Mouse (Mus musculus) intestine, postnatal 0 days (tissue): Measurements from ENCODE around the gene Zdhhc19. TPM values are rescaled to one million over a fixed set of nuclear protein-coding genes. Genes with fewer than 3 reads are reported as not detected.
A peak's percentile ranks its signal among the peaks of the same experiment; 100 is the strongest.

ENCODE experiments used
- ATAC-seq: fragments of 200-750 bp; cut with Nextera tagmentation; 2 replicates; pipeline ENCODE4 v1.8.0; 2017; ENCODE audit warnings: mild to moderate bottlenecking, moderate TSS enrichment, moderate library complexity
- H3K27ac ChIP-seq: fragments of 300-500 bp; sonication (generic); 2 replicates; pipeline ENCODE4 v1.5.1; 2014; ENCODE audit warnings: mild to moderate bottlenecking, low read depth, low read length, moderate library complexity
- H3K27me3 ChIP-seq: fragments of 300-500 bp; sonication (generic); replicated peaks from 2 replicates; pipeline ENCODE4 v1.6.1; 2014; ENCODE audit warnings: low read length, mixed read lengths; ENCODE audit not compliant: control insufficient read depth, insufficient read depth
- H3K36me3 ChIP-seq: fragments of 300-500 bp; sonication (generic); 2 replicates; pipeline ENCODE4 v1.6.1; 2014; ENCODE audit warnings: mild to moderate bottlenecking, moderate library complexity; ENCODE audit not compliant: control insufficient read depth, insufficient read depth
- H3K4me1 ChIP-seq: fragments of 300-500 bp; sonication (generic); replicated peaks from 2 replicates; pipeline ENCODE4 v1.6.1; 2014; ENCODE audit warnings: antibody characterized with exemption, low read length, mixed read lengths; ENCODE audit not compliant: control insufficient read depth, insufficient read depth
- H3K4me2 ChIP-seq: fragments of 300-500 bp; sonication (generic); replicated peaks from 2 replicates; pipeline ENCODE4 v1.6.1; 2014; ENCODE audit warnings: low read depth, mild to moderate bottlenecking, moderate library complexity
- H3K4me3 ChIP-seq: fragments of 300-500 bp; sonication (generic); 2 replicates; pipeline ENCODE4 v1.5.1; 2014; ENCODE audit warnings: low read depth, low read length
- H3K9ac ChIP-seq: fragments of 300-500 bp; sonication (generic); 2 replicates; pipeline ENCODE4 v1.6.1; 2014; ENCODE audit warnings: mild to moderate bottlenecking, low read depth, low read length
- H3K9me3 ChIP-seq: fragments of 300-500 bp; sonication (generic); 2 replicates; pipeline ENCODE4 v1.6.1; 2016; ENCODE audit warnings: mixed run types; ENCODE audit not compliant: control insufficient read depth
- CTCF ChIP-seq: sonication (generic); IDR thresholded peaks from 2 replicates; pipeline ENCODE4 v1.5.1; 2016; ENCODE audit warnings: low read depth, mild to moderate bottlenecking, control low read depth, antibody characterized with exemption, moderate library complexity
- WGBS: fragments of 180-500 bp; shearing (Covaris S2); extraction: QIAGEN DNeasy Blood & Tissue Kit; methylation state at CpG from one replicate; pipeline ENCODE4 v1.1.7; 2014; 5-methylcytosine and 5-hydroxymethylcytosine counted together
- polyA plus RNA-seq: library from polyadenylated mRNA; unstranded; fragments of >200 nt; fragmentation: Nextera tagmentation; extraction: Ambion mirVana; gene quantifications from 2 replicates; pipeline ENCODE4 v1.2.1, GENCODE M21; 2015

The Zdhhc19 gene
- polyA plus RNA-seq, 1 experiment from 2014 or later, result 3.8 TPM

- WGBS, result 78% methylated on average over 5 of the region's 5 CpGs
- Histone ChIP-seq H3K36me3 (no peaks in the 10 kb centered on the region), H3K9me3 (no peaks in the 10 kb centered on the region), H3K4me1 (no peaks in the 10 kb centered on the region; the same call in 1 of the 2 replicates), H3K9ac (no peak overlapping the region), H3K27ac (no peak overlapping the region), H3K4me3 (no peak overlapping the region), H3K4me2 (no peak overlapping the region), H3K27me3 (no peaks in the 10 kb centered on the region)
- no peak for TF ChIP-seq CTCF
- ATAC-seq, result no peak
Measured at GRCm38 (mm10) chr16:32594701-32595100, 98.6 kb downstream of the Zdhhc19 start.

GRCm38 (mm10) chr16:32595142-32595855 lies 99.2 kb downstream of the Zdhhc19 start:
- H3K9ac ChIP-seq, result no peak overlapping the region
- no peak overlapping the region for H3K4me3 ChIP-seq
- H3K27ac ChIP-seq, result no peak overlapping the region
- H3K4me2 ChIP-seq, result no peak overlapping the region
- H3K9me3 ChIP-seq, result no peaks in the 10 kb centered on the region
- no peaks in the 10 kb centered on the region for H3K36me3 ChIP-seq
- no peaks in the 10 kb centered on the region for H3K27me3 ChIP-seq
- no peaks in the 10 kb centered on the region for H3K4me1 ChIP-seq
- TF ChIP-seq CTCF, result no peak
- ATAC-seq, result no peak
- WGBS, result 80% methylated on average over 10 of the region's 10 CpGs

GRCm38 (mm10) chr16:32597909-32598381 lies 101.9 kb downstream of the Zdhhc19 start:
- ATAC-seq, result no peak
- Histone ChIP-seq H3K36me3 (no peaks in the 10 kb centered on the region), H3K27me3 (no peaks in the 10 kb centered on the region), H3K4me1 (no peaks in the 10 kb centered on the region), H3K4me2 (no peak overlapping the region), H3K9ac (no peak overlapping the region), H3K4me3 (no peak overlapping the region), H3K9me3 (no peaks in the 10 kb centered on the region), H3K27ac (no peak overlapping the region)
- no peak for TF ChIP-seq CTCF
- WGBS, result 47% methylated on average over 4 of the region's 4 CpGs

- H3K27me3 ChIP-seq, result no peaks in the 10 kb centered on the region
- 86% methylated on average over 1 of the region's 1 CpGs for WGBS
- no peak overlapping the region for H3K27ac ChIP-seq
- ATAC-seq, result no peak
- H3K4me3 ChIP-seq, result no peak overlapping the region
- H3K9me3 ChIP-seq, result no peaks in the 10 kb centered on the region
- no peak overlapping the region for H3K9ac ChIP-seq
- H3K36me3 ChIP-seq, result no peaks in the 10 kb centered on the region
- no peak for TF ChIP-seq CTCF
- H3K4me2 ChIP-seq, result no peak overlapping the region
- no peaks in the 10 kb centered on the region for H3K4me1 ChIP-seq
Measured at GRCm38 (mm10) chr16:32599151-32599550, 103.1 kb downstream of the Zdhhc19 start.

- H3K9ac ChIP-seq, result no peak overlapping the region
- H3K9me3 ChIP-seq, result no peaks in the 10 kb centered on the region
- WGBS, result 71% methylated on average over 3 of the region's 3 CpGs
- no peaks in the 10 kb centered on the region for H3K4me1 ChIP-seq
- ATAC-seq, result no peak
- H3K27ac ChIP-seq, result no peak overlapping the region
- no peak overlapping the region for H3K4me3 ChIP-seq
- no peaks in the 10 kb centered on the region for H3K36me3 ChIP-seq
- H3K27me3 ChIP-seq, result no peaks in the 10 kb centered on the region
- TF ChIP-seq CTCF, result no peak
- no peak overlapping the region for H3K4me2 ChIP-seq
Measured at GRCm38 (mm10) chr16:32602193-32602685, 106.2 kb downstream of the Zdhhc19 start.

GRCm38 (mm10) chr16:32607562-32608343 lies 111.7 kb downstream of the Zdhhc19 start:
- peak overlapping the region; percentile 75; the same call in 1 of the 2 replicates for H3K4me3 ChIP-seq
- ATAC-seq, result no peak
- 29% methylated on average over 7 of the region's 7 CpGs for WGBS

More at GRCm38 (mm10) chr16:32607562-32608343, 111.7 kb downstream of the Zdhhc19 start:
- H3K4me1 ChIP-seq, result no peaks in the 10 kb centered on the region
- no peaks in the 10 kb centered on the region for H3K27me3 ChIP-seq
- no peaks in the 10 kb centered on the region for H3K9me3 ChIP-seq
- no peaks in the 10 kb centered on the region for H3K36me3 ChIP-seq
- TF ChIP-seq CTCF, result no peak
- H3K4me2 ChIP-seq, result peak overlapping the region; percentile 95
- H3K9ac ChIP-seq, result no peak overlapping the region
- H3K27ac ChIP-seq, result peak overlapping the region; percentile 64
